Mouse (Mus musculus) liver, adult 2 months (tissue): ENCODE results near the gene Gast. TPM values are rescaled to one million over a fixed set of nuclear protein-coding genes. Genes with fewer than 3 reads are reported as not detected.
"Not testable (repeated sequence)": the region's sequence is repeated elsewhere in the genome, so short reads cannot be mapped to it uniquely, and the experiment has no call there.

Experiments
- DNase-seq: peaks from one replicate; pipeline ENCODE4 v3.0.0-alpha.2; 2011; ENCODE audit warnings: low read depth, low spot score; ENCODE audit errors: extremely low read depth
- H3K27ac ChIP-seq: fragments of 200-500 bp; replicated peaks from 2 replicates; pipeline ENCODE4 v1.5.1; 2012; ENCODE audit warnings: low read depth, mild to moderate bottlenecking, control low read depth, inconsistent platforms, low read length; ENCODE audit not compliant: insufficient read depth
- H3K27me3 ChIP-seq: fragments of 200-500 bp; 2 replicates; pipeline ENCODE4 v1.6.1; 2012; ENCODE audit warnings: mild to moderate bottlenecking, moderate library complexity, low read length, inconsistent platforms; ENCODE audit not compliant: control insufficient read depth, insufficient read depth
- H3K36me3 ChIP-seq: fragments of 200-500 bp; 2 replicates; pipeline ENCODE4 v1.6.1; 2012; ENCODE audit warnings: low read length, inconsistent platforms; ENCODE audit not compliant: control insufficient read depth, insufficient read depth
- H3K4me1 ChIP-seq: fragments of 200-500 bp; 2 replicates; pipeline ENCODE4 v1.6.1; 2011; ENCODE audit warnings: low read length; ENCODE audit not compliant: control insufficient read depth, insufficient read depth
- H3K4me3 ChIP-seq: fragments of 200-500 bp; 2 replicates; pipeline ENCODE4 v1.5.1; 2011; ENCODE audit warnings: low read depth, mild to moderate bottlenecking, control low read depth, low read length, moderate library complexity; ENCODE audit not compliant: insufficient read depth
- H3K79me2 ChIP-seq: fragments of 200-500 bp; 2 replicates; pipeline ENCODE4 v1.6.1; 2012; ENCODE audit warnings: inconsistent platforms, mild to moderate bottlenecking, low read length, moderate library complexity; ENCODE audit not compliant: control insufficient read depth, insufficient read depth
- H3K9ac ChIP-seq: fragments of 200-500 bp; 2 replicates; pipeline ENCODE4 v1.6.1; 2012; ENCODE audit warnings: low read depth, mild to moderate bottlenecking, control low read depth, inconsistent platforms, low read length
- CTCF ChIP-seq: fragments of 200-500 bp; IDR thresholded peaks from 2 replicates; pipeline ENCODE4 v1.5.1; 2011; ENCODE audit warnings: low read depth, low read length, control low read depth
- POLR2A ChIP-seq: fragments of 200-500 bp; IDR thresholded peaks from 2 replicates; pipeline ENCODE4 v1.6.1; 2011; ENCODE audit warnings: low read length, control low read depth; ENCODE audit not compliant: insufficient read depth; ENCODE audit errors: extremely low read depth
- WGBS: fragments of 180-500 bp; shearing (Covaris S2); methylation state at CpG from one replicate; pipeline ENCODE4 v1.1.7; 2018; 5-methylcytosine and 5-hydroxymethylcytosine counted together
- polyA plus RNA-seq: library from polyadenylated mRNA; depleted of rRNA; stranded (reverse); fragments of >200 nt; gene quantifications from 2 replicates; pipeline ENCODE4 v1.2.3, GENCODE M21; 2012
- total RNA-seq: library from RNA; depleted of rRNA; stranded (reverse); fragments of >200 nt; gene quantifications from 2 replicates; pipeline ENCODE4 v1.2.3, GENCODE M21; 2014

Gene Gast
- total and polyA plus RNA-seq, 2 experiments = not detected

DNA sequence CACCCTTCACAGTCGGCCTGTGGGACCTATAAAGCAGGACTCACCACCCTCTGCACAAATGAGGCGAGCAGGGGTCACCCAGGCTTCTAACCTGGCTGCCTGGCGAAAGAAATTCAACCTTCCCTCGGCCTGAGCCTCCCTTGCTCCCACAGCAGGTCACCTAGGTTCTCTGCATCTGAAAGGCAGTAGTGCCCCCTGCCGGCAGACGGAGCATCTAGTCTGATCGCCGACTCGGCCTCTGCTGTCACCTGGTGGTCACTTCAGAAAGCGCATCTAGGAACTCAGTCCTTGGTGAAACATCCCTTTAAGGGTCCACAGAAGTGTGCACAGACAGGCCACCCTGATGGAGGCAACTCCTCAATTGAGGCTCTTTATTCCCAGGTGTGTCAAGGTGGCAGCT is 38.9 kb upstream of the Gast start:
- 5% methylated on average over 10 of the region's 10 CpGs for WGBS
- peak; percentile 100 for TF ChIP-seq CTCF
- no peak for TF ChIP-seq POLR2A
- peak; percentile 50 for DNase-seq
- no peak overlapping the region for H3K27ac ChIP-seq
- H3K9ac ChIP-seq = no peak overlapping the region
- no peaks in the 10 kb centered on the region for H3K27me3 ChIP-seq
- H3K36me3 ChIP-seq = no peaks in the 10 kb centered on the region
- H3K79me2 ChIP-seq = no peaks in the 10 kb centered on the region
- H3K4me3 ChIP-seq = no peak overlapping the region
- H3K4me1 ChIP-seq = no peaks in the 10 kb centered on the region

DNA sequence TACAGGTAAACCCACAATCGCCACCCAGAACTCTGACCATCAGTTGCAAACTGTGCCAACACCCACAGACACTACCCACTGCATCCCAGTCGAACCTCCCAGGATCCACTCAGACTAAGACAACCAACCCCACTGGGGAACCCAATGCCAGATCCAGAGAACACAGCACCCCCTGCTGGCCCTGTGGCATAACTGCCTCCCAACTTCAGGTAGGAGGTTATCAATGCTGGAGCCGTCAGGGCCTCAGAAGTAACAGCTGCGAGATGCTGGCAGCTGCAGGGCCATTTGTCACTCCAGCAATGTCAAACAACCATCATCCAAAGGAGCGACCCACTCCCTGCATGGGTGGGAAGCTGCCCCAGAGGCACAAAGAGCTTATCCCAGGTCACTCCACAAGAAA is 36.4 kb upstream of the Gast start:
- no peaks in the 10 kb centered on the region for H3K36me3 ChIP-seq
- H3K27ac ChIP-seq = no peak overlapping the region
- 35% methylated on average over 5 of the region's 5 CpGs for WGBS
- no peaks in the 10 kb centered on the region for H3K79me2 ChIP-seq
- no peaks in the 10 kb centered on the region for H3K4me1 ChIP-seq
- TF ChIP-seq POLR2A (no peak), CTCF (peak; percentile 79)
- no peak overlapping the region for H3K9ac ChIP-seq
- H3K4me3 ChIP-seq = no peak overlapping the region
- no peak for DNase-seq
- H3K27me3 ChIP-seq = no peaks in the 10 kb centered on the region

DNA sequence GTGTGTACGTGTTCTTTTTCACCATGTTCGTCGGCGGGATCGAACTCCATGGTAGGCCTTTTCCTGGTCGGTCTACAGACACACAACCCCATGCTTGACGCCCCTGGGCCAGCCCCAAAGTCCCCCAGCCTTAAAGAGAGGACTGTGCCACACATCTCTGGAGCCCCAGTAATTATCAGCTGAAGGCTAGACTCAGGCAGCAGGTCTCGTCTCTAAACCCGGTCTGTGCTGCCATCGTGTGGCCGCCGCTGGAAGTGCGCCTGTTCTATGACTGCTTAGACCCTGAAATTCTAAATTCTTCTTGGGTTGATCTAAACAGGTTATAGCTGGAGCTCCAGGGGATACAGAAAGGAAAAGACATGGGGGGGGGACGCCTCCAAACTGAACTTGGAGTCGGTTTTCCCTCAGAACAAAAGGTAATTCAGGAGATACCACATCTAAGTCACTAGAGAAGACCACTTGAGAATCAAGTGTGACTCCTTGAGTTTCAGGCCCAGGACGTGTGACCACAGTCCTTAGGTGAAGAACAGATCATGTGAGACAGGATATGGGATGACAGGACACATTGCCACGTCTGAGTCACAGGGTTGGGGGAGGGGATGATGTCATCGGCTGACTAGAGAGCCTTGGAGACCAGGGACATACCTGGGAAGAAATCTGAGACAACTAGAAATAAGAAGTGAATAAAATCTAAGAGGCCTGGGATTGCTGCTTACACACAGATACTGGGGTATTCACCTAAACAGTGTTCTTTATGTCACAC is 35.8 kb upstream of the Gast start:
- Histone ChIP-seq H3K27me3 (no peaks in the 10 kb centered on the region), H3K27ac (no peak overlapping the region), H3K4me3 (no peak overlapping the region), H3K4me1 (no peaks in the 10 kb centered on the region), H3K36me3 (no peaks in the 10 kb centered on the region), H3K79me2 (no peaks in the 10 kb centered on the region), H3K9ac (no peak overlapping the region)
- DNase-seq = peak; percentile 36
- peak; percentile 92 for TF ChIP-seq CTCF
- TF ChIP-seq POLR2A = no peak
- 17% methylated on average over 18 of the region's 18 CpGs for WGBS

DNA sequence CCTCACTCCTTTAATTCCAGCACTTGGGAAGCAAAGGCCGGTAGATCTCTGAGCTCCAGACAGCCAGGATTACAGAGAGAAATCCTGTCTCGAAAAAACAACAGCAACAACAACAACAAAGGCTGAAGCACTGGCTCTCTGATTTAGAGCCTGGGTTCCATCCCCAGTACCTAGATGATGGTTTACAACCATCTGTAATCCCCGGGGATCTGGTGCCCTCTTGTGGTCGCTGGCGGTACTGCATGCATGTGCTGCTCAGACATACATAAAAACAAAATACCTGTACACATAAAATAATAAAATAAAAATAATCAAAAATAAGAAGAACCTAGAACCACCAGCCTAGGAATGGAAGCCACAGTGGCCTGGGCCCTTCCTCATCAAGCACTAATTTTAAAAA is 33.9 kb upstream of the Gast start:
- peak; percentile 92 for TF ChIP-seq CTCF
- TF ChIP-seq POLR2A = no peak
- 7% methylated on average over 5 of the region's 5 CpGs for WGBS
- peak; percentile 32 for DNase-seq

DNA sequence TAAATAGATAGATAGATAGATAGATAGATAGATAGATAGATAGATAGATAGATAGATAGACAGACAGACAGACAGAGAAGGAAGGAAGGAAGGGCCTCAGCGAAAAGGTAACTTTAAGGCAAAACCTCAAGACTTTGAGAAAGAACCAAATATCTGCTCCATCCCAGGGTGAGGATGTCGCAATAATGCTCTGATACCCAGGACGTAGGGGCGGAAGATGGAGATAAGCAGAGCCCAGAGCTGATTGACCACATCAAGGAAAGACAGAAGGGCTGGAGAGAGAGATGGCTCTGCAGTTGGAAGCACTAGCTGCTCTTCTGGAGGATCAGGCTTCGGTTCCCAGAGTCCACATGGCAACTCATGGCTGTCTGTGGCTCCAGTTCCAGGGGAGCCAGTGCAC is 32.9 kb upstream of the Gast start:
- no peak for DNase-seq
- WGBS = 52% methylated on average over 5 of the region's 5 CpGs
- Histone ChIP-seq H3K4me3 (no peak overlapping the region), H3K9ac (no peak overlapping the region), H3K27ac (no peak overlapping the region), H3K4me1 (no peaks in the 10 kb centered on the region), H3K79me2 (no peaks in the 10 kb centered on the region), H3K27me3 (no peaks in the 10 kb centered on the region), H3K36me3 (no peaks in the 10 kb centered on the region)
- TF ChIP-seq CTCF (no peak), POLR2A (no peak)

More for the DNA sequence above, 33.9 kb upstream of the Gast start:
- Histone ChIP-seq H3K4me1 (no peaks in the 10 kb centered on the region), H3K4me3 (no peak overlapping the region), H3K36me3 (no peaks in the 10 kb centered on the region), H3K9ac (no peak overlapping the region), H3K79me2 (no peaks in the 10 kb centered on the region), H3K27ac (no peak overlapping the region), H3K27me3 (no peaks in the 10 kb centered on the region)

DNA sequence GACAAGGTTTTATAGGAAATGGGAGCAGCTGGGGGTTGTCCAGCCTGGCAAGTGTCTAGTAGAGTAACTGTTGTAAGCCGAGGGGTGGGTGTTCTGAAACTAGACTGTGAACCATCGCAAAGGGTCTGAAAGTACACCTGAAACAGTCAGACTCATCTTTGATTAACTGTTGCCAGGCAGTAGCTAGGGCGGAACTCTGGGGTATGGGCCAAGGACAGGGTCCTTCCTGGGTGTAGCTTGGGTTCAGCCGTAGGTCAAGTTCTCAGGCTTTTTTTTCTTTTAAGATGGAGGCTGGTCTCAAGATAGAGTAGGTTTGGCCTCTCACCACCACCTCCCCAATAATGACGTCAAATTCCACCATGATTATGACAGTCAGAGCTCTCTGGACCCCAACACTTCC is 26.3 kb upstream of the Gast start:
- no peaks in the 10 kb centered on the region for H3K36me3 ChIP-seq
- no peaks in the 10 kb centered on the region for H3K79me2 ChIP-seq
- no peak for DNase-seq
- WGBS = 90% methylated on average over 5 of the region's 5 CpGs
- peaks cover 3% of the 10 kb centered on the region for H3K4me1 ChIP-seq
- H3K27me3 ChIP-seq = no peaks in the 10 kb centered on the region
- no peak for TF ChIP-seq CTCF
- TF ChIP-seq POLR2A = no peak
- no peak overlapping the region for H3K27ac ChIP-seq
- H3K4me3 ChIP-seq = no peak overlapping the region
- H3K9ac ChIP-seq = no peak overlapping the region

DNA sequence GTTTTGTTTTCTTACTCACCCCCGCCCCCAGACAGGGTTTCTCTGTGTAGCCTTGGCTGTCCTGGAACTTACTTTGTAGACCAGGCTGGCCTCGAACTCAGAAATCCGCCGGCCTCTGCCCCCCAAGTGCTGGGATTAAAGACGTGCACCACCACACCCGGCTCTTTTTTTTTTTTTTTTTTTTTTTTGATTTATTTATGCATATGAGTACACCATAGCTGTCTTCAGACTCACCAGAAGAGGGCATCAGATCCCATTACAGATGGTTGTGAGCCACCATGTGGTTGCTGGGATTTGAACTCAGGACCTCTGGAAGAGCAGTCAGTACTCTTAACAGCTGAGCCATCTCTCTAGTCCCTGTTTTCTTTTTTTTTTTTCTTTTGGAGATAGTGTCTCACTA is 25.5 kb upstream of the Gast start:
- not testable (repeated sequence) for H3K9ac ChIP-seq, H3K27me3 ChIP-seq, H3K4me1 ChIP-seq, H3K36me3 ChIP-seq, H3K79me2 ChIP-seq, H3K4me3 ChIP-seq, DNase-seq, H3K27ac ChIP-seq
- 92% methylated on average over 5 of the region's 6 CpGs for WGBS
